Mouse (Mus musculus) spleen, adult 2 months (tissue): Measurements from ENCODE around the gene Klhl24.

Experiments used
- CTCF ChIP-seq: fragments of 200-500 bp; IDR thresholded peaks from 2 replicates; pipeline ENCODE4 v1.5.1; 2011; ENCODE audit warnings: mild to moderate bottlenecking, inconsistent platforms; ENCODE audit not compliant: insufficient read depth, insufficient read length, insufficient replicate concordance; ENCODE audit errors: extremely low read depth
- POLR2A ChIP-seq: fragments of 200-500 bp; IDR thresholded peaks from 2 replicates; pipeline ENCODE4 v1.6.1; 2011; ENCODE audit warnings: low read depth, low read length, inconsistent platforms

GRCm38 (mm10) chr16:20106996-20107395 lies 9.7 kb downstream of the Klhl24 start:
- no peak for TF ChIP-seq POLR2A
- TF ChIP-seq CTCF = no peak
